Mouse (Mus musculus) embryonic facial prominence, embryonic 11.5 days (tissue): ENCODE measurements at regions not wholly inside any gene's neighbourhood (a gene's known extent, or its start where the extent isn't known, plus 50 kb on each side); places are given as distances from the start of the nearest gene placed in this dataset.

Experiments used
- ATAC-seq: fragments of 200-750 bp; cut with Nextera tagmentation; replicated peaks from 2 replicates; pipeline ENCODE4 v1.8.0; 2017; ENCODE audit warnings: low read depth; ENCODE audit not compliant: insufficient number of reproducible peaks, low FRiP score, low TSS enrichment
- DNase-seq: peaks from one replicate; pipeline ENCODE4 v3.0.0-alpha.2; 2015; ENCODE audit warnings: low spot score
- H3K27ac ChIP-seq: fragments of 300-500 bp; sonication (generic); replicated peaks from 2 replicates; pipeline ENCODE4 v1.5.1; 2014; ENCODE audit warnings: mild to moderate bottlenecking, low read depth, low read length, control low read depth
- H3K27me3 ChIP-seq: fragments of 300-500 bp; sonication (generic); 2 replicates; pipeline ENCODE4 v1.6.1; 2014; ENCODE audit warnings: mild to moderate bottlenecking, low read length, moderate library complexity, mixed read lengths; ENCODE audit not compliant: control insufficient read depth, insufficient read depth
- H3K36me3 ChIP-seq: fragments of 300-500 bp; sonication (generic); replicated peaks from 2 replicates; pipeline ENCODE4 v1.6.1; 2014; ENCODE audit warnings: low read depth, mild to moderate bottlenecking, low read length, moderate library complexity, mixed read lengths; ENCODE audit not compliant: control insufficient read depth, insufficient read depth
- H3K4me1 ChIP-seq: fragments of 300-500 bp; sonication (generic); 2 replicates; pipeline ENCODE4 v1.6.1; 2014; ENCODE audit warnings: low read length, mixed read lengths; ENCODE audit not compliant: control insufficient read depth, insufficient read depth
- H3K4me2 ChIP-seq: fragments of 300-500 bp; sonication (generic); 2 replicates; pipeline ENCODE4 v1.6.1; 2014; ENCODE audit warnings: low read depth, mild to moderate bottlenecking, control low read depth, low read length, moderate library complexity
- H3K4me3 ChIP-seq: fragments of 300-500 bp; sonication (generic); 2 replicates; pipeline ENCODE4 v1.5.1; 2014; ENCODE audit warnings: low read depth, low read length, control low read depth
- H3K9ac ChIP-seq: fragments of 300-500 bp; sonication (generic); replicated peaks from 2 replicates; pipeline ENCODE4 v1.6.1; 2014; ENCODE audit warnings: mild to moderate bottlenecking, control low read depth, low read length
- H3K9me3 ChIP-seq: fragments of 300-500 bp; sonication (generic); replicated peaks from 2 replicates; pipeline ENCODE4 v1.6.1; 2016; ENCODE audit warnings: mild to moderate bottlenecking, low read length, inconsistent platforms, mixed read lengths; ENCODE audit not compliant: control insufficient read depth
- WGBS: fragments of 180-500 bp; shearing (Covaris S2); extraction: QIAGEN DNeasy Blood & Tissue Kit; methylation state at CpG from one replicate; pipeline ENCODE4 v1.1.7; 2014; 5-methylcytosine and 5-hydroxymethylcytosine counted together

- H3K4me3 ChIP-seq: no peak overlapping the region
- H3K4me1 ChIP-seq: no peaks in the 10 kb centered on the region; the same call in 1 of the 2 replicates
- 72% methylated on average over 2 of the region's 2 CpGs for WGBS
- no peak overlapping the region for H3K27ac ChIP-seq
- H3K27me3 ChIP-seq: no peaks in the 10 kb centered on the region
- no peaks in the 10 kb centered on the region for H3K36me3 ChIP-seq
- H3K9ac ChIP-seq: no peak overlapping the region
- DNase-seq: no peak
- no peak for ATAC-seq
- H3K4me2 ChIP-seq: no peak overlapping the region
- H3K9me3 ChIP-seq: no peaks in the 10 kb centered on the region
Observed at GRCm38 (mm10) chr2:137536581-137536980, 420.1 kb upstream of the Jag1 start.

DNA sequence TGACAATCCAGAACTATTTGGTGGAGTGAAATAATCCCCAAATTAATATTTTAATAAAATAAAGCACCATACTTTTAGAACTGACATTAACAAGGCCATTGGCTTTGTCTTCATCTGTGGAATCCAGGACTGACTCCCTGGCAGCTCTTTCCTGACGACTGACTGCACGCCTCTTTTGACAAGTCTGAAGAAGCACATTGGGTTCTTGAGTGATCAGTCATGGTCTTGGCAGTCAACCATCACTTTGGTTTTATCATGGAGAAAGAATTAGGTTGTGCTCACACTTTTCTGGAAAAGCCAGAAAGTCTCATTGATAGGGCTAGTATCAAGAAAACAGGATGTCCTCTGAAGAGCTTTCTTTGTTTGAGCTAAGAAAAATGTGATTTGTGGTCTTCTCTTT lies 399.8 kb upstream of the Jag1 start:
- 69% methylated on average over 2 of the region's 2 CpGs for WGBS

DNA sequence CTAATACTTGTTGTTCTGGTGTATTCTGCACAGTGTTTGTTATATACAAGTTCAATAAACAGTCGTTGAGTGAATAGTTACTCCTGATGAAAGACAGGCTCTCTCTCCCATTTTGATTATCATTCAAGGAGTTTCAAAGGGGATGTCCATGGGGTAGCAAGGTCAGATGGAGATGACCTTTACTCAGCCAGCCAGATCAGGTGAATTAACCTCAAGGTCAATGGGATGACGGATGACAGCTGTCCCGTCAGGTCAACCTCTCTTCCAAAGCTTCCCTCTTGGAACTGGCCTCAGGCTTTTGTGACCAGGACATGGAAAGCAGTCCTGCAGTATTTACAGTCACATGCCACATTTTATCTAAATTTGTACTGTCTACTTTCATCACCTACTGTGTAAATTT lies 398.6 kb upstream of the Jag1 start:
- H3K9me3 ChIP-seq: no peaks in the 10 kb centered on the region
- no peak overlapping the region for H3K4me2 ChIP-seq
- no peak overlapping the region for H3K9ac ChIP-seq
- no peak for ATAC-seq
- no peaks in the 10 kb centered on the region for H3K36me3 ChIP-seq
- no peaks in the 10 kb centered on the region for H3K27me3 ChIP-seq
- no peak overlapping the region for H3K27ac ChIP-seq
- WGBS: 26% methylated on average over 3 of the region's 3 CpGs
- no peak overlapping the region for H3K4me3 ChIP-seq
- no peaks in the 10 kb centered on the region for H3K4me1 ChIP-seq
- DNase-seq: no peak

More for the DNA sequence above, 399.8 kb upstream of the Jag1 start:
- H3K9me3 ChIP-seq: no peaks in the 10 kb centered on the region
- H3K4me2 ChIP-seq: no peak overlapping the region
- H3K27me3 ChIP-seq: no peaks in the 10 kb centered on the region
- no peaks in the 10 kb centered on the region for H3K4me1 ChIP-seq
- no peak overlapping the region for H3K4me3 ChIP-seq
- H3K27ac ChIP-seq: no peak overlapping the region
- H3K36me3 ChIP-seq: no peaks in the 10 kb centered on the region
- no peak overlapping the region for H3K9ac ChIP-seq
- no peak for ATAC-seq
- no peak for DNase-seq

DNA sequence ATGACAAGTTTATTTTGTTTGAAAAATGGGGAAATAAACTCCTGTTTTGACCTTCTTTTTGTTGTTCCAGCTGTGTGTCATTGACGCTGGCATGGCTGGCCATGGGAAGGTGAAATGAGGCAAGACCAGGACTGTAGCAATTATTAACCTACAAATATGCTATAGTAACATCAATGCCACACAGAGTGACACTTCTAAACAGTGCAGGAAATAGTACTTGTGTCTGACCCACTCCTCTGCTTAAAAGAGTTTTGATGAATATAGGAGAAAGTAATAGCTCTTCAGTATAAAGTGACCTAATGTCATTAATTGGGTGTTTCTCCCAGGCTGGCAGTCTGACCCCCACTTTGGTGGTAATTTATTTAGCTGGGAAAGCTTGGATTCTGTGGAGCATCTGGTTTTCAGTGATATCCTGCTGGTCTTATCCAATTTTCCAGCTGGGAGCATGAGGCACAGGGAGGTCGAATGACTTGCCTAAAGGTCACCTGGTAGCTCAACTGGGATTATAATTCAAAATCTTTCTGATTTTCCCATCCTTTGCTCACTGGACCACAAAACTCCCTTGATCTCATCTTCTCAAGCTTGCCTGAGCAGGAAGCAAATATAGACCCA lies 397.6 kb upstream of the Jag1 start:
- no peaks in the 10 kb centered on the region for H3K9me3 ChIP-seq
- H3K36me3 ChIP-seq: no peaks in the 10 kb centered on the region
- no peaks in the 10 kb centered on the region for H3K4me1 ChIP-seq
- H3K27me3 ChIP-seq: no peaks in the 10 kb centered on the region
- no peak overlapping the region for H3K4me2 ChIP-seq
- ATAC-seq (no peak), DNase-seq (no peak)
- H3K27ac ChIP-seq: no peak overlapping the region
- H3K9ac ChIP-seq: no peak overlapping the region
- H3K4me3 ChIP-seq: no peak overlapping the region
- WGBS: 22% methylated on average over 2 of the region's 2 CpGs

GRCm38 (mm10) chr2:137510671-137511235 lies 394.3 kb upstream of the Jag1 start:
- 81% methylated on average over 3 of the region's 3 CpGs for WGBS
- Histone ChIP-seq H3K9me3 (no peaks in the 10 kb centered on the region), H3K27ac (no peak overlapping the region), H3K9ac (no peak overlapping the region), H3K4me1 (no peaks in the 10 kb centered on the region), H3K36me3 (no peaks in the 10 kb centered on the region), H3K27me3 (no peaks in the 10 kb centered on the region), H3K4me2 (no peak overlapping the region), H3K4me3 (no peak overlapping the region)
- ATAC-seq (no peak), DNase-seq (no peak)

GRCm38 (mm10) chr2:137501236-137501635 lies 384.8 kb upstream of the Jag1 start:
- Histone ChIP-seq H3K4me3 (no peak overlapping the region), H3K27me3 (no peaks in the 10 kb centered on the region), H3K36me3 (no peaks in the 10 kb centered on the region), H3K9me3 (no peaks in the 10 kb centered on the region), H3K9ac (no peak overlapping the region), H3K4me2 (no peak overlapping the region), H3K27ac (no peak overlapping the region), H3K4me1 (no peaks in the 10 kb centered on the region)
- ATAC-seq (no peak), DNase-seq (no peak)
- 65% methylated on average over 1 of the region's 1 CpGs for WGBS

GRCm38 (mm10) chr2:137497616-137498015 lies 381.2 kb upstream of the Jag1 start:
- Histone ChIP-seq H3K4me1 (no peaks in the 10 kb centered on the region), H3K36me3 (no peaks in the 10 kb centered on the region), H3K27me3 (no peaks in the 10 kb centered on the region), H3K27ac (no peak overlapping the region), H3K9me3 (no peaks in the 10 kb centered on the region), H3K9ac (no peak overlapping the region), H3K4me3 (no peak overlapping the region), H3K4me2 (no peak overlapping the region)
- 74% methylated on average over 2 of the region's 2 CpGs for WGBS
- no peak for ATAC-seq
- no peak for DNase-seq

DNA sequence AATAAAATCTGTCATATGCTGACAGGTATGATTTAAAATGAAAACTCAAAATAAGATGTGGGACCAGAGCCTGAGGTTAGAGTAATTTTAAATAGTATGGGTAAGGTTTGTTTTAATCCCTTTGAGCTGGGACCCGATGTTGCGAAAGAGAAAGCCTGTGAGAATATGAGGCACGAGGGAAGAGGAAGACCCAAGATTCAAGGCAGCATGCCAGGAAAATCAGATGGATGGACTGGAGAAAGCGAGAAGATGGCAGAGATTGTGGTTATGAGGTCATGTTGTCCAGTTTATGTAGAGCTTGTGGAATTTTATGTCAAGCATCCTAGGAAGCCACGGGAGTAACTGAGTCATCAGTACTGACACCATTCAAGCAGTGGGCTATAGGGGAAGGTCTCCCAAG lies 377.2 kb upstream of the Jag1 start:
- ATAC-seq (no peak), DNase-seq (no peak)
- Histone ChIP-seq H3K9ac (no peak overlapping the region), H3K4me1 (no peaks in the 10 kb centered on the region), H3K4me3 (no peak overlapping the region), H3K36me3 (no peaks in the 10 kb centered on the region), H3K4me2 (no peak overlapping the region), H3K27me3 (no peaks in the 10 kb centered on the region), H3K27ac (no peak overlapping the region), H3K9me3 (no peaks in the 10 kb centered on the region)
- WGBS: 89% methylated on average over 5 of the region's 5 CpGs
